Mouse (Mus musculus) thymus, postnatal 14 days (tissue): ENCODE results near the gene Abhd17b.

ENCODE experiments used
- DNase-seq: peaks from one replicate; pipeline ENCODE4 v3.0.0; 2021

Abhd17b gene

GRCm38 (mm10) chr19:21734112-21734511 lies 81.1 kb downstream of the Abhd17b start:
- no peak for DNase-seq
